Mouse (Mus musculus) stomach, embryonic 16.5 days (tissue): ENCODE data around the gene Banf1. TPM values are rescaled to one million over a fixed set of nuclear protein-coding genes. Genes with fewer than 3 reads are reported as not detected.

Source experiments
- ATAC-seq: fragments of 200-750 bp; cut with Nextera tagmentation; 2 replicates; pipeline ENCODE4 v1.8.0; 2017; ENCODE audit warnings: moderate number of reproducible peaks, moderate TSS enrichment; ENCODE audit not compliant: insufficient read depth, low FRiP score
- H3K27ac ChIP-seq: fragments of 300-500 bp; sonication (generic); 2 replicates; pipeline ENCODE4 v1.5.1; 2014; ENCODE audit warnings: low read length
- H3K27me3 ChIP-seq: fragments of 300-500 bp; sonication (generic); 2 replicates; pipeline ENCODE4 v1.6.1; 2014; ENCODE audit warnings: low read length, control low read depth, mixed read lengths; ENCODE audit not compliant: control insufficient read depth, insufficient read depth
- H3K36me3 ChIP-seq: fragments of 300-500 bp; sonication (generic); 2 replicates; pipeline ENCODE4 v1.6.1; 2014; ENCODE audit warnings: low read length; ENCODE audit not compliant: control insufficient read depth, insufficient read depth
- H3K4me1 ChIP-seq: fragments of 300-500 bp; sonication (generic); 2 replicates; pipeline ENCODE4 v1.6.1; 2014; ENCODE audit warnings: low read length, control low read depth, mixed read lengths; ENCODE audit not compliant: control insufficient read depth, insufficient read depth
- H3K4me2 ChIP-seq: fragments of 300-500 bp; sonication (generic); 2 replicates; pipeline ENCODE4 v1.6.1; 2014; ENCODE audit warnings: low read depth, low read length, mixed read lengths
- H3K4me3 ChIP-seq: fragments of 300-500 bp; sonication (generic); replicated peaks from 2 replicates; pipeline ENCODE4 v1.5.1; 2014; ENCODE audit warnings: mild to moderate bottlenecking, low read length
- H3K9ac ChIP-seq: fragments of 300-500 bp; sonication (generic); 2 replicates; pipeline ENCODE4 v1.6.1; 2014; ENCODE audit warnings: low read length
- H3K9me3 ChIP-seq: fragments of 300-500 bp; sonication (generic); replicated peaks from 2 replicates; pipeline ENCODE4 v1.6.1; 2016; ENCODE audit warnings: low read length, control low read depth; ENCODE audit not compliant: control insufficient read depth
- WGBS: fragments of 180-500 bp; shearing (Covaris S2); extraction: QIAGEN DNeasy Blood & Tissue Kit; methylation state at CpG from one replicate; pipeline ENCODE4 v1.1.7; 2014; 5-methylcytosine and 5-hydroxymethylcytosine counted together
- polyA plus RNA-seq: library from polyadenylated mRNA; unstranded; fragments of >200 nt; fragmentation: Nextera tagmentation; extraction: Ambion mirVana; gene quantifications from 2 replicates; pipeline ENCODE4 v1.2.1, GENCODE M21; 2015

Banf1 gene
- polyA plus RNA-seq, 1 experiment from 2014 or later, result 400 TPM

- Histone ChIP-seq H3K4me1 (no peaks in the 10 kb centered on the region), H3K27me3 (no peaks in the 10 kb centered on the region), H3K27ac (no peak overlapping the region), H3K4me2 (no peak overlapping the region), H3K9ac (no peak overlapping the region), H3K36me3 (no peaks in the 10 kb centered on the region), H3K9me3 (no peaks in the 10 kb centered on the region), H3K4me3 (no peak overlapping the region)
- no peak for ATAC-seq
- 72% methylated on average over 6 of the region's 6 CpGs for WGBS
These were observed 18.9 kb downstream of the Banf1 start for GRCm38 (mm10) chr19:5348064-5348463.

- 71% methylated on average over 6 of the region's 6 CpGs for whole genome bisulfite sequencing
- Histone ChIP-seq H3K4me1 (no peaks in the 10 kb centered on the region), H3K9ac (no peak overlapping the region), H3K4me2 (no peak overlapping the region), H3K4me3 (no peak overlapping the region), H3K9me3 (no peaks in the 10 kb centered on the region), H3K27ac (no peak overlapping the region), H3K36me3 (no peaks in the 10 kb centered on the region), H3K27me3 (no peaks in the 10 kb centered on the region)
- no peak for ATAC-seq
These were observed 21.5 kb downstream of the Banf1 start for GRCm38 (mm10) chr19:5345297-5346131.

- no peak overlapping the region for H3K9ac ChIP-seq
- WGBS, result 92% methylated on average over 7 of the region's 7 CpGs
These were observed 25.6 kb downstream of the Banf1 start for GRCm38 (mm10) chr19:5341360-5341759.

GRCm38 (mm10) chr19:5337975-5338374, 29.0 kb downstream of the Banf1 start:
- Histone ChIP-seq H3K36me3 (no peaks in the 10 kb centered on the region), H3K27ac (no peak overlapping the region), H3K4me1 (no peaks in the 10 kb centered on the region), H3K9ac (no peak overlapping the region), H3K4me2 (no peak overlapping the region), H3K9me3 (no peaks in the 10 kb centered on the region), H3K4me3 (no peak overlapping the region), H3K27me3 (no peaks in the 10 kb centered on the region)
- no peak for ATAC-seq
- 17% methylated on average over 5 of the region's 5 CpGs for WGBS

More at GRCm38 (mm10) chr19:5341360-5341759, 25.6 kb downstream of the Banf1 start:
- no peak overlapping the region for H3K4me3 ChIP-seq
- H3K27me3 ChIP-seq, result no peaks in the 10 kb centered on the region
- no peak overlapping the region for H3K4me2 ChIP-seq
- no peaks in the 10 kb centered on the region for H3K4me1 ChIP-seq
- ATAC-seq, result no peak
- H3K27ac ChIP-seq, result no peak overlapping the region
- no peaks in the 10 kb centered on the region for H3K36me3 ChIP-seq
- H3K9me3 ChIP-seq, result no peaks in the 10 kb centered on the region

- WGBS, result 85% methylated on average over 6 of the region's 6 CpGs
- ATAC-seq, result no peak
These were observed 31.5 kb downstream of the Banf1 start, which contains the start of gene Catsper1 for GRCm38 (mm10) chr19:5335441-5335840. Gene Catsper1 (plus strand): TSS chr19:5335741.

GRCm38 (mm10) chr19:5334741-5335140, 32.2 kb downstream of the Banf1 start:
- no peak; the same call in 1 of the 2 replicates for ATAC-seq
- no peaks in the 10 kb centered on the region for H3K36me3 ChIP-seq
- 66% methylated on average over 5 of the region's 5 CpGs for WGBS
- H3K4me3 ChIP-seq, result no peak overlapping the region
- H3K9me3 ChIP-seq, result no peaks in the 10 kb centered on the region
- H3K9ac ChIP-seq, result no peak overlapping the region
- no peaks in the 10 kb centered on the region for H3K27me3 ChIP-seq
- H3K4me2 ChIP-seq, result no peak overlapping the region
- no peaks in the 10 kb centered on the region for H3K4me1 ChIP-seq
- no peak overlapping the region for H3K27ac ChIP-seq

More at GRCm38 (mm10) chr19:5335441-5335840, 31.5 kb downstream of the Banf1 start, which contains the start of gene Catsper1:
- Histone ChIP-seq H3K36me3 (no peaks in the 10 kb centered on the region), H3K4me2 (no peak within 1 kb of the TSS), H3K4me1 (no peaks in the 10 kb centered on the region), H3K9me3 (no peaks in the 10 kb centered on the region), H3K9ac (no peak within 1 kb of the TSS), H3K27me3 (no peaks in the 10 kb centered on the region), H3K4me3 (no peak within 1 kb of the TSS), H3K27ac (no peak within 1 kb of the TSS)

GRCm38 (mm10) chr19:5327970-5328369, 39.0 kb downstream of the Banf1 start:
- H3K9ac ChIP-seq, result no peak overlapping the region
- peak overlapping the region; percentile 10; the same call in 1 of the 2 replicates for H3K4me2 ChIP-seq
- H3K27me3 ChIP-seq, result no peaks in the 10 kb centered on the region
- H3K9me3 ChIP-seq, result no peaks in the 10 kb centered on the region
- peak; percentile 33; the same call in 1 of the 2 replicates for ATAC-seq
- H3K36me3 ChIP-seq, result no peaks in the 10 kb centered on the region
- H3K27ac ChIP-seq, result no peak overlapping the region
- H3K4me3 ChIP-seq, result no peak overlapping the region
- no peaks in the 10 kb centered on the region for H3K4me1 ChIP-seq
- WGBS, result 64% methylated on average over 19 of the region's 19 CpGs

GRCm38 (mm10) chr19:5323801-5324200, 43.2 kb downstream of the Banf1 start:
- no peak overlapping the region for H3K4me3 ChIP-seq
- H3K9ac ChIP-seq, result peak overlapping the region; percentile 38; the same call in 1 of the 2 replicates
- no peak overlapping the region for H3K27ac ChIP-seq
- H3K4me1 ChIP-seq, result no peaks in the 10 kb centered on the region
- H3K9me3 ChIP-seq, result no peaks in the 10 kb centered on the region
- no peaks in the 10 kb centered on the region for H3K27me3 ChIP-seq
- no peak for ATAC-seq
- WGBS, result 48% methylated on average over 17 of the region's 17 CpGs
- peak overlapping the region; percentile 14; the same call in 1 of the 2 replicates for H3K4me2 ChIP-seq
- no peaks in the 10 kb centered on the region for H3K36me3 ChIP-seq
